ENCODE assay signal across 9 mouse cellular contexts in the genomic region with DNA sequence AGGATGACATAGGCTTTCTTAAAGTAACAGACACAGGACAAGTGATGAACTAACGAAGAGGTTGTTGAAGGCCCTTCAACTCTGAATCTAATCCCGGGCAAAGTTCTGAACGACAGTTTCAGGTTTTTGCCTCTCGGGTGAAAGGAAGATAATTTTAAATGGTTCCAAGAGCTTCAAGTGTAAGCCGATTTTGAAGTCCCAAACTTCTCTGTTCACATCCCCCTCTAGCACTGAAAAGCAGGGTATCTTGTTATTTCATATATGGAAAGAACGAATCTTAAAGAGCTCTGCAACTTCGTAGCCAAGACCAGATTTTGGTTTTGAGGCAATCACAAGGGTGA. TPM values are rescaled to one million over a fixed set of nuclear protein-coding genes. Genes with fewer than 3 reads are reported as not detected.
DNase-seq lines count a peak whose midpoint lies in the region; ATAC-seq and TF ChIP-seq lines count a peak whose summit lies in the region.
"Had no signal": no experiment of that assay in that cellular context is flagged by ENCODE, and none has a peak within 500 bp of the region (broad histone marks: within the 10 kb centered on the region; RNA-seq: fewer than 3 reads in every experiment).

No protein-coding gene starts in this region.

- CTCF ChIA-PET in Patski (lab: Charles Lee), result interaction anchor here (0.9 to 2.5 kb wide), 4 partner anchors 22 to 121 kb away, joined by 3 to 10 read pairs (median 6); partner anchors contain the start of gene Ap5b1

- in situ Hi-C loops in Patski (cut with MboI; ENCODE audit: low pct_unique_long_range_greater_than_20kb), result no loop called here

- no peak for TF ChIP-seq POLR2A in kidney, adult 2 months (IDR thresholded peaks at IDR 0.05; ENCODE audit: low read depth, low read length)

- peak overlapping the region; percentile 100 for H3K4me2 ChIP-seq in hindbrain, embryonic 13.5 days
- peak overlapping the region; percentile 100 for H3K4me2 ChIP-seq in midbrain, embryonic 13.5 days (replicated peaks)

- 0 out of 2 replicates have a peak, but pooled peaks cover 2% of the 10 kb centered on the region for H3K36me3 ChIP-seq in kidney, adult 2 months (ENCODE audit: control insufficient read depth, insufficient read depth, low read length)
- H3K36me3 ChIP-seq in hindbrain, embryonic 13.5 days, result peaks cover 65% of the 10 kb centered on the region
- peaks cover 54% of the 10 kb centered on the region for H3K36me3 ChIP-seq in midbrain, embryonic 13.5 days

- no peak for DNase-seq in kidney, adult 2 months
- no peak for DNase-seq in kidney, adult 18-20 months
- peak; percentile 12 for DNase-seq in Patski (ENCODE audit: low read depth, low spot score)
- no peak for DNase-seq in thymus, postnatal 10 days (ENCODE audit: low spot score in 2 of 2)
- no peak for DNase-seq in gastrocnemius, postnatal 14 days

- H3K9me3 ChIP-seq in hindbrain, embryonic 13.5 days, result no peaks in the 10 kb centered on the region
- no peaks in the 10 kb centered on the region for H3K9me3 ChIP-seq in midbrain, embryonic 13.5 days

- POLR2A ChIA-PET in Patski (lab: Charles Lee), result interaction anchor here (0.7 to 1.8 kb wide), 11 partner anchors 9 to 498 kb away, joined by 3 to 5 read pairs (median 3); partner anchors contain the start of genes Rela and Sipa1

- TF ChIP-seq CTCF in kidney, adult 2 months (conservative IDR thresholded peaks at IDR 0.05; ENCODE audit: insufficient read depth, insufficient read length, low read depth, low read length), result no peak
- TF ChIP-seq CTCF in Patski (IDR thresholded peaks at IDR 0.05), result no peak

- peak overlapping the region; percentile 88 for H3K4me3 ChIP-seq in kidney, adult 2 months (ENCODE audit: insufficient read depth, low read depth, low read length)
- H3K4me3 ChIP-seq in hindbrain, embryonic 13.5 days, result peak overlapping the region; percentile 95
- peak overlapping the region; percentile 97 for H3K4me3 ChIP-seq in midbrain, embryonic 13.5 days (replicated peaks)

- ATAC-seq in Patski, result no peak
- no peak for ATAC-seq in hindbrain, embryonic 13.5 days (ENCODE audit: low FRiP score)
- no peak for ATAC-seq in midbrain, embryonic 13.5 days
- ATAC-seq in granulocyte monocyte progenitor cell, adult 5-6 weeks (replicated peaks; ENCODE audit: poor library complexity, severe bottlenecking), result no peak

- peak overlapping the region; percentile 92 for H3K27ac ChIP-seq in kidney, adult 2 months (ENCODE audit: insufficient read depth, low read depth, low read length)
- peak overlapping the region; percentile 90 for H3K27ac ChIP-seq in hindbrain, embryonic 13.5 days
- peak overlapping the region; percentile 90 for H3K27ac ChIP-seq in midbrain, embryonic 13.5 days

- intact Hi-C loops in gastrocnemius, postnatal 14 days (cut with DNase I; ENCODE audit: low total_unique reads), result no loop called here

- 1% methylated on average over 7 of the region's 7 CpGs for WGBS in kidney, adult 2 months
- WGBS in hindbrain, embryonic 13.5 days, result 2% methylated on average over 7 of the region's 7 CpGs
- under 1% methylated on average over 7 of the region's 7 CpGs for WGBS in midbrain, embryonic 13.5 days

- H3K4me1 ChIP-seq in kidney, adult 2 months (ENCODE audit: control insufficient read depth, insufficient read depth, low read length), result peaks cover 14% of the 10 kb centered on the region
- peaks cover 55% of the 10 kb centered on the region for H3K4me1 ChIP-seq in hindbrain, embryonic 13.5 days (replicated peaks)
- peaks cover 54% of the 10 kb centered on the region for H3K4me1 ChIP-seq in midbrain, embryonic 13.5 days (replicated peaks)

- H3K9ac ChIP-seq in hindbrain, embryonic 13.5 days, result peak overlapping the region; percentile 93
- peak overlapping the region; percentile 92 for H3K9ac ChIP-seq in midbrain, embryonic 13.5 days (replicated peaks)

- H3K27me3 ChIP-seq in kidney, adult 2 months (replicated peaks; ENCODE audit: control insufficient read depth, insufficient read depth, low read length), result no peaks in the 10 kb centered on the region
- no peaks in the 10 kb centered on the region for H3K27me3 ChIP-seq in Patski
- H3K27me3 ChIP-seq in hindbrain, embryonic 13.5 days, result no peaks in the 10 kb centered on the region
- no peaks in the 10 kb centered on the region for H3K27me3 ChIP-seq in midbrain, embryonic 13.5 days

RNA-seq across cellular contexts. Expression of gene Pcnx3, which starts 0.3 kb away (rescaled TPM):
- 88.8 and 108 TPM in 2 replicates for polyA plus RNA-seq in kidney, adult 2 months (2012; rRNA removed)
- polyA plus RNA-seq in Patski (2021), result 78.8 TPM
- 21.3 and 24.4 TPM in 2 replicates for polyA plus RNA-seq in hindbrain, embryonic 13.5 days (2015; fragmentation: Nextera tagmentation; extraction: Ambion mirVana)
- polyA plus RNA-seq in midbrain, embryonic 13.5 days (2015; fragmentation: Nextera tagmentation; extraction: Ambion mirVana), result 25.6 and 29.1 TPM in 2 replicates
- 10 to 100 TPM; 15.3 to 17.6 TPM for total RNA-seq in gastrocnemius, postnatal 14 days (2021)
- 35.2 and 46.8 TPM in 2 replicates for total RNA-seq in granulocyte monocyte progenitor cell, adult 5-6 weeks (2014; fragmentation: Nextera tagmentation)
- 12.6 and 22.7 TPM in 2 replicates for total RNA-seq in granulocyte monocyte progenitor cell, adult 5-6 weeks (2017)

RNA-seq across cellular contexts. Expression of gene Map3k11, which starts 0.5 kb away (rescaled TPM):
- 72.2 and 83.9 TPM in 2 replicates for polyA plus RNA-seq in kidney, adult 2 months (2012; rRNA removed)
- 45.5 TPM for polyA plus RNA-seq in Patski (2021)
- polyA plus RNA-seq in hindbrain, embryonic 13.5 days (2015; fragmentation: Nextera tagmentation; extraction: Ambion mirVana), result 11.6 and 14.4 TPM in 2 replicates
- polyA plus RNA-seq in midbrain, embryonic 13.5 days (2015; fragmentation: Nextera tagmentation; extraction: Ambion mirVana), result 11.4 and 15.1 TPM in 2 replicates
- 10 to 100 TPM; 16.7 TPM for total RNA-seq in gastrocnemius, postnatal 14 days (2021)
- 23.0 and 30.4 TPM in 2 replicates for total RNA-seq in granulocyte monocyte progenitor cell, adult 5-6 weeks (2014; fragmentation: Nextera tagmentation)
- total RNA-seq in granulocyte monocyte progenitor cell, adult 5-6 weeks (2017), result 21.9 and 22.2 TPM in 2 replicates

RNA-seq across cellular contexts. Expression of gene Kcnk7, which starts 15.1 kb away (rescaled TPM):
- 0.08 and 0.13 TPM in 2 replicates for polyA plus RNA-seq in kidney, adult 2 months (2012; rRNA removed)
- 0.06 TPM for polyA plus RNA-seq in Patski (2021)
- polyA plus RNA-seq in hindbrain, embryonic 13.5 days (2015; fragmentation: Nextera tagmentation; extraction: Ambion mirVana), result 0.44 and 0.63 TPM in 2 replicates
- polyA plus RNA-seq in midbrain, embryonic 13.5 days (2015; fragmentation: Nextera tagmentation; extraction: Ambion mirVana), result 0.15 TPM in 1 of 2 replicates, not detected in the other
- not detected for total RNA-seq in gastrocnemius, postnatal 14 days (2021)
- not detected in 2 replicates for total RNA-seq in granulocyte monocyte progenitor cell, adult 5-6 weeks (2014; fragmentation: Nextera tagmentation)
- total RNA-seq in granulocyte monocyte progenitor cell, adult 5-6 weeks (2017), result not detected in 2 replicates
- total RNA-seq: gastrocnemius, postnatal 25 days had no signal

RNA-seq across cellular contexts. Expression of gene Sipa1, which starts 25.6 kb away (rescaled TPM):
- 35.4 and 36.9 TPM in 2 replicates for polyA plus RNA-seq in kidney, adult 2 months (2012; rRNA removed)
- polyA plus RNA-seq in Patski (2021), result 18.1 TPM
- polyA plus RNA-seq in hindbrain, embryonic 13.5 days (2015; fragmentation: Nextera tagmentation; extraction: Ambion mirVana), result 15.0 and 15.4 TPM in 2 replicates
- polyA plus RNA-seq in midbrain, embryonic 13.5 days (2015; fragmentation: Nextera tagmentation; extraction: Ambion mirVana), result 10.8 and 14.1 TPM in 2 replicates
- 10 to 100 TPM; 19.3 to 22.4 TPM for total RNA-seq in gastrocnemius, postnatal 14 days (2021)
- 56.8 and 65.9 TPM in 2 replicates for total RNA-seq in granulocyte monocyte progenitor cell, adult 5-6 weeks (2014; fragmentation: Nextera tagmentation)
- total RNA-seq in granulocyte monocyte progenitor cell, adult 5-6 weeks (2017), result 17.3 and 20.8 TPM in 2 replicates

RNA-seq across cellular contexts. Expression of gene Ehbp1l1, which starts 37.1 kb away (rescaled TPM):
- 19.3 and 20.1 TPM in 2 replicates for polyA plus RNA-seq in kidney, adult 2 months (2012; rRNA removed)
- polyA plus RNA-seq in Patski (2021), result 39.7 TPM
- 6.7 and 10.1 TPM in 2 replicates for polyA plus RNA-seq in hindbrain, embryonic 13.5 days (2015; fragmentation: Nextera tagmentation; extraction: Ambion mirVana)
- polyA plus RNA-seq in midbrain, embryonic 13.5 days (2015; fragmentation: Nextera tagmentation; extraction: Ambion mirVana), result 8.9 and 10.5 TPM in 2 replicates
- 100 to 1,000 TPM; 246 to 269 TPM for total RNA-seq in gastrocnemius, postnatal 14 days (2021)
- total RNA-seq in granulocyte monocyte progenitor cell, adult 5-6 weeks (2014; fragmentation: Nextera tagmentation), result 23.2 and 29.5 TPM in 2 replicates
- total RNA-seq in granulocyte monocyte progenitor cell, adult 5-6 weeks (2017), result 30.6 and 41.6 TPM in 2 replicates
